Mouse (Mus musculus) ES-Bruce4 (cell line): ENCODE measurements around the gene Nfe2l1. TPM values are rescaled to one million over a fixed set of nuclear protein-coding genes. Genes with fewer than 3 reads are reported as not detected.

ENCODE experiments used
- H3K27ac ChIP-seq: 2 replicates; pipeline ENCODE4 v1.5.1; 2012; ENCODE audit warnings: low read length, inconsistent platforms; ENCODE audit not compliant: insufficient read depth
- H3K27me3 ChIP-seq: 2 replicates; pipeline ENCODE4 v1.6.1; 2012; ENCODE audit warnings: mild to moderate bottlenecking, low read length, inconsistent platforms; ENCODE audit not compliant: control insufficient read depth, poor library complexity, insufficient read depth, severe bottlenecking
- H3K36me3 ChIP-seq: 2 replicates; pipeline ENCODE4 v1.6.1; 2012; ENCODE audit warnings: inconsistent platforms, mild to moderate bottlenecking, low read length, moderate library complexity; ENCODE audit not compliant: control insufficient read depth, poor library complexity, insufficient read depth, severe bottlenecking
- H3K4me1 ChIP-seq: one replicate; pipeline ENCODE4 v1.8.1; 2011; ENCODE audit warnings: low read length; ENCODE audit not compliant: control insufficient read depth, insufficient read depth
- H3K4me3 ChIP-seq: 2 replicates; pipeline ENCODE4 v1.5.1; 2011; ENCODE audit warnings: low read depth, mild to moderate bottlenecking, low read length
- H3K9ac ChIP-seq: 2 replicates; pipeline ENCODE4 v1.6.1; 2012; ENCODE audit warnings: low read depth, mild to moderate bottlenecking, inconsistent platforms; ENCODE audit not compliant: poor library complexity, severe bottlenecking
- H3K9me3 ChIP-seq: replicated peaks from 2 replicates; pipeline ENCODE4 v1.6.1; 2012; ENCODE audit warnings: mild to moderate bottlenecking, low read length, inconsistent platforms; ENCODE audit not compliant: control insufficient read depth, poor library complexity, insufficient read depth, severe bottlenecking
- CTCF ChIP-seq: IDR thresholded peaks from one replicate; pipeline ENCODE4 v1.8.1; 2011; ENCODE audit warnings: low read depth, low read length
- EP300 ChIP-seq: IDR thresholded peaks from 2 replicates; pipeline ENCODE4 v1.6.1; 2011; ENCODE audit warnings: low read depth, low read length; ENCODE audit not compliant: insufficient read depth
- POLR2A ChIP-seq: IDR thresholded peaks from one replicate; pipeline ENCODE4 v1.8.1; 2011; ENCODE audit warnings: low read length; ENCODE audit not compliant: insufficient read depth
- polyA plus RNA-seq: library from polyadenylated mRNA; stranded (reverse); fragments of >200 nt; gene quantifications from 2 replicates; pipeline ENCODE4 v1.2.4, GENCODE M21; 2011; ENCODE audit warnings: low read depth; ENCODE audit not compliant: missing spikeins, insufficient read depth, insufficient read length

The Nfe2l1 gene
- polyA plus RNA-seq, 1 experiment: 181 TPM

DNA sequence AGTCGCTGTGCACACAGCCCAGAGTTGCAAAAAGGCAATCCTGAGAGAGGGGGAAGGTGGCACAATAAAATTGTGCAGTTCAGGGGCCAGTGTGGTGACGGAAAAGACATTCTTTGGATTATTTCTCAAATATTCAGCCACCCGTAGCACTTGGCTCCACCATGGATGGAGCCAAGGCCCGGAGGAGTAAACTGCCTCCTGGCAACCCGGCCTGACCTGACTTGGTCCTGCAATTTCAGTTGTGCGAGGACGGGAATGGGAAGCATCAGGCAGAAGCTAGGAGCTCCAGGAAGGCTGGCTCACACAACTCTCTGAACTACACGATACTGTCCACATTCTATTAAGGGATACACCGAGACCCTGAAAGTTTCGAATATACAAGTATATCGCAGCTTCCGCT lies 32.8 kb upstream of the Nfe2l1 start:
- Histone ChIP-seq H3K27me3 (no peaks in the 10 kb centered on the region), H3K9ac (no peak overlapping the region), H3K9me3 (no peaks in the 10 kb centered on the region), H3K27ac (no peak overlapping the region), H3K36me3 (no peaks in the 10 kb centered on the region), H3K4me1 (no peaks in the 10 kb centered on the region), H3K4me3 (no peak overlapping the region)
- TF ChIP-seq EP300: no peak
- TF ChIP-seq CTCF: no peak
- no peak for TF ChIP-seq POLR2A

DNA sequence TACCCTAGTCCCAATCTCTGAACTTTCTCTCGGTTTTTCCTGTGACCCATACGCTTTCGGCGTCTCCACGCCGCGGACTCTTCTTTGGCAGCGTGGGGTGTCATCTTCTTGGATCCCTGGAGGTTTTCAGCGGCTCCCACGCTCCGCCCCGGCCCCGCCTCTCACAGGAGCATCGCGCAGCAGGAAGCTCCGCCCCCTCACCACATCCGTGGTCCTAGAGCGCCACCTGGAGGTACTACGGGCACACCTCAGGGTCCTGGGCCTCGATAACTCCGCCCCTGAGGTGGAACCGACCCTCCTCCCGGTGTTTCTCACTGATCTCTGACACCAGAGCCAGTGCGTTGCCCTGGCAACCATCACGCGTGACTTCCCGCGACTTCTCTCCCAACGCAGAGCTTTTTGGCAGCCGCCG lies 32.1 kb upstream of the Nfe2l1 start:
- Histone ChIP-seq H3K27ac (no peak overlapping the region), H3K9me3 (no peaks in the 10 kb centered on the region), H3K4me1 (no peaks in the 10 kb centered on the region), H3K27me3 (no peaks in the 10 kb centered on the region), H3K4me3 (peak overlapping the region; percentile 81), H3K36me3 (no peaks in the 10 kb centered on the region), H3K9ac (peak overlapping the region; percentile 31)
- TF ChIP-seq CTCF (peak; percentile 95), POLR2A (no peak), EP300 (0 out of 2 replicates have a peak, but pooled peaks have one; percentile 44)

DNA sequence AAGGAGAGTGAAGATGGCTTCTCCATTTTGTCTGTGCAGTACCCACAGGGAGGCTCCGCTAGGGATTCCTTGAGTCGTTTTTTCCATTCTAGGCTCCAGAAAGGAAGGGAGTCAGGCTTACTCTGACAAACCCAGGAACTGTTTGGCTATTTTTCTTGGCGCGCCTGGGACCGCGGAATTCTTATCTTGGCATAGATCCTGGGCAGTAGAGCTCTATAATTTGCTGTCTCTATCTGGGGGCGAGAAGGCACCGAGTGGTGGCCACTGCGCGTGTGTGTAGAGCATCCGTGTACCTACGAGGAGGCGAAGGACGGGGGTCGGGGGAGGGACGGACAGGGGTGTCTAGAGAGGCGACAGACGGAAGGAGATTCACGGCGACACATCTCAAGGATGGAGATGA lies 31.7 kb upstream of the Nfe2l1 start:
- no peaks in the 10 kb centered on the region for H3K9me3 ChIP-seq
- no peaks in the 10 kb centered on the region for H3K4me1 ChIP-seq
- H3K4me3 ChIP-seq: peak overlapping the region; percentile 81
- H3K36me3 ChIP-seq: no peaks in the 10 kb centered on the region
- TF ChIP-seq POLR2A: no peak
- no peak for TF ChIP-seq EP300
- no peak for TF ChIP-seq CTCF
- H3K9ac ChIP-seq: peak overlapping the region; percentile 31
- H3K27ac ChIP-seq: no peak overlapping the region
- no peaks in the 10 kb centered on the region for H3K27me3 ChIP-seq

DNA sequence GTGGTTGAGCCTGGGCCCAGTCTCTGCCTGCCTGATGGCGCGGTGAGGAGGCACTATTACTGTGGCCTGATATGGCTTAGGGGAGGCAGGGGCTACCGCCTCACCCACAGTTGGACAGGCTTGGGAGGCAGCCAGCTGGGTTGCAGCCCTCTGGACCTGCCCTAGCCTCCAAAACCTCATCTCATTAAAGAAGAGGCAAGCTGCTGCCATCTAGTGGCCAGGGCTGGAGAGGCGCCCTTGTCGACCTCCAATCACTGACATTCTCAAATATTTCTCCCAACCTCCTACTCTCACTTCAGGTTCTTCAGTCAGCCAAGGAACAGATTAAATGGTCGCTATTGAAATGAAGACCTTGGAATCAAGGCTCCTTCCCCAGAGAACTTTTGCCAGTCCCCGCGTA lies 30.8 kb upstream of the Nfe2l1 start:
- Histone ChIP-seq H3K9ac (no peak overlapping the region), H3K27ac (no peak overlapping the region), H3K27me3 (no peaks in the 10 kb centered on the region), H3K4me1 (no peaks in the 10 kb centered on the region), H3K9me3 (no peaks in the 10 kb centered on the region), H3K36me3 (no peaks in the 10 kb centered on the region), H3K4me3 (no peak overlapping the region)
- TF ChIP-seq EP300 (0 out of 2 replicates have a peak, but pooled peaks have one; percentile 26), CTCF (peak; percentile 92), POLR2A (no peak)

- no peaks in the 10 kb centered on the region for H3K4me1 ChIP-seq
- no peaks in the 10 kb centered on the region for H3K27me3 ChIP-seq
- H3K9ac ChIP-seq: no peak overlapping the region
- no peak overlapping the region for H3K27ac ChIP-seq
- H3K4me3 ChIP-seq: no peak overlapping the region
- no peaks in the 10 kb centered on the region for H3K9me3 ChIP-seq
- no peak for TF ChIP-seq CTCF
- TF ChIP-seq EP300: no peak
- no peak for TF ChIP-seq POLR2A
- H3K36me3 ChIP-seq: no peaks in the 10 kb centered on the region
Observed at GRCm38 (mm10) chr11:96859635-96860034, 29.9 kb upstream of the Nfe2l1 start.

GRCm38 (mm10) chr11:96857446-96857845 lies 27.7 kb upstream of the Nfe2l1 start:
- no peak for TF ChIP-seq EP300
- TF ChIP-seq POLR2A: no peak
- no peak for TF ChIP-seq CTCF
- Histone ChIP-seq H3K4me1 (no peaks in the 10 kb centered on the region), H3K27me3 (no peaks in the 10 kb centered on the region), H3K36me3 (no peaks in the 10 kb centered on the region), H3K9ac (no peak overlapping the region), H3K27ac (no peak overlapping the region), H3K9me3 (no peaks in the 10 kb centered on the region), H3K4me3 (no peak overlapping the region)
